Mouse (Mus musculus): ENCODE measurements at regions not wholly inside any gene's neighbourhood (a gene's known extent, or its start where the extent isn't known, plus 50 kb on each side); places are given as distances from the start of the nearest gene placed in this dataset.

DNA sequence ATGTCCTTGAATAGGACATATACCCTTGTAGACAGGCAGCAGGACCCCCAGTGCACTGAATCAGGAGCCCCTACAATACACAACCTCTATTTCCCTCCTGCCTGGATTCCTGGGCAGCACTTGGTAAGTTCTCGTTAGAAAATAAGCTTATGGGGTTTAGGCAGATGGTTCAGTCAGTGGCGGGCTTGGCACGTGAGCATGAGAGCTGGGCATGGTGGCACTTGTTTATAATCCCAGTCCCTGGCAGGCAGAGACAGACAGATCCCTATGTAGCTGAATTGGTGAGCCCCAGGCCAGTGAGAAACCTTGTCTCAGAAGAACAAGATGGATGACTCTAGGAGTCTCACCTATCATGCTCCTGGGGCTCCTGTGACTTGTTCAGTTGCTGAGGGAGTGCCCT is 198.9 kb downstream of the Gadd45g start:
- H3K27me3 ChIP-seq (replicated peaks) = no peaks in the 10 kb centered on the region
- H3K9ac ChIP-seq = no peak overlapping the region
- ATAC-seq (replicated peaks) = no peak
- no peak overlapping the region for H3K4me3 ChIP-seq
- no peak overlapping the region for H3K4me2 ChIP-seq
- no peaks in the 10 kb centered on the region for H3K9me3 ChIP-seq
- H3K4me1 ChIP-seq = peaks cover 27% of the 10 kb centered on the region
- H3K27ac ChIP-seq = 0 out of 2 replicates have a peak overlapping the region, but pooled peaks have one; percentile 25
- no peaks in the 10 kb centered on the region for H3K36me3 ChIP-seq (replicated peaks)
- WGBS = 71% methylated on average over 3 of the region's 3 CpGs

DNA sequence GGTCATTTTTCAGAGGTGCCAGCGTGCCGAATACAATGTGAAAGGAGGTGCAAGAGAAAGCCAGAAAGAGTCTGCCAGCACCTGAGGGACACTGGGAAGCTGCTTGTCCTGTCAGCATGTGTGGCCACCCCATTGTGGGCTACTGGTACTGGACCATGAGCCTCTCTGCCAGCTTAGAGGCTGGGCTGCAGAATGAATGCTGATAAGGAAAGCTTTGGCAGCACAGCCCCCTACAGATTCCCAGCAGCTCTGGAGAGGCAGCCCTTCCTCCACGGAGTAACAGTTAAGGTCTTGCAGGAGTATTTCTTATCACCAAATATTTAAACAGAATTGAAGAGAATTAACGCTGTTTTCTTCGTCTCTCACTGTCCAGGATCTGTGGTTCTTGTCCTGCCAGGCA is 199.5 kb downstream of the Gadd45g start:
- WGBS = 59% methylated on average over 5 of the region's 5 CpGs
- Histone ChIP-seq H3K36me3 (replicated peaks) (no peaks in the 10 kb centered on the region), H3K4me2 (no peak overlapping the region), H3K27ac (0 out of 2 replicates have a peak overlapping the region, but pooled peaks have one; percentile 25), H3K4me3 (no peak overlapping the region), H3K27me3 (replicated peaks) (no peaks in the 10 kb centered on the region), H3K9ac (no peak overlapping the region), H3K4me1 (peaks cover 27% of the 10 kb centered on the region), H3K9me3 (no peaks in the 10 kb centered on the region)
- ATAC-seq (replicated peaks) = no peak

DNA sequence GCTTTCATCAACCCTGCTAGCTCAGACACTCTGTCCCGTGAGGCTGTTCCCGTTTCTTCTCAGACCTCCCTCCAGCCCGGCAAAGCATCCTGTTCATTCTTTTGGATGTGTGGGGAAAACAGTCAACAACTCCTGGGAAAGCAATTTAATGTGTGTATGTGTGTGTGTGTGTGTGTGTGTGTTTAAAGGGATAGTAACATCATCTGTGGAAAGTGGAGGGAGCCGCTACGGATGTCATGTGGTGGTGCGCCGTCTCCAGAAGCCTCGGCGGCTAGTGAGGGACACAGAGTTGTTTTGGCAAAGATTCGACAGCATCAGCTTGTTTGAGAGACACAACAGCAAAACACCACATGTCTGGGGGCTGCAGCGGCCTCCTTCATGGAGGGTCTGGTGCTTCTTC is 200.2 kb downstream of the Gadd45g start:
- WGBS = 64% methylated on average over 11 of the region's 11 CpGs
- H3K27me3 ChIP-seq (replicated peaks) = no peaks in the 10 kb centered on the region
- no peak for ATAC-seq (replicated peaks)
- H3K4me2 ChIP-seq = no peak overlapping the region
- no peak overlapping the region for H3K9ac ChIP-seq
- 0 out of 2 replicates have a peak overlapping the region, but pooled peaks have one; percentile 25 for H3K27ac ChIP-seq
- peaks cover 26% of the 10 kb centered on the region for H3K4me1 ChIP-seq
- no peaks in the 10 kb centered on the region for H3K9me3 ChIP-seq
- no peak overlapping the region for H3K4me3 ChIP-seq
- H3K36me3 ChIP-seq (replicated peaks) = no peaks in the 10 kb centered on the region

DNA sequence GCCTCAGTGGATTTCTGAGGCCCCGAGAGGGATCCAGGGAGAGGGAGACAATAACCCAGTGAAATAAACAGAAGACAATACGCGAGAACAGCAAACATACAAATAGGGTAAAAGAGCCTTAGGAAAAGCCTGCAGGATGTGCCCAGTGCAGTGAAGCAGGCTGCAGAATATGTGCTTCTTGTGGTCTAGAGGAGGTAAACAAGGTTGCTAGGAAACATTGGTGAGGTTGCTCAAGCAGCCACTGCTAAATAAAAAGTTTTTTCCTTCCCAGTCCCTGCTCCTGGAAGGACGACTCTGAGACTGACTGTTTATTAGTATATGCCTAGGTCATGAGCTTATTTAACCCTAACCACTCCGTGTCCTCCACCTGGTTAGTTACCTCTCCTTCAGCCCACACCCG is 201.5 kb downstream of the Gadd45g start:
- no peak overlapping the region for H3K27ac ChIP-seq
- 68% methylated on average over 6 of the region's 6 CpGs for WGBS
- no peaks in the 10 kb centered on the region for H3K36me3 ChIP-seq (replicated peaks)
- no peak overlapping the region for H3K9ac ChIP-seq
- no peaks in the 10 kb centered on the region for H3K27me3 ChIP-seq (replicated peaks)
- H3K4me2 ChIP-seq = no peak overlapping the region
- H3K9me3 ChIP-seq = no peaks in the 10 kb centered on the region
- no peak overlapping the region for H3K4me3 ChIP-seq
- H3K4me1 ChIP-seq = peaks cover 20% of the 10 kb centered on the region
- no peak for ATAC-seq (replicated peaks)

DNA sequence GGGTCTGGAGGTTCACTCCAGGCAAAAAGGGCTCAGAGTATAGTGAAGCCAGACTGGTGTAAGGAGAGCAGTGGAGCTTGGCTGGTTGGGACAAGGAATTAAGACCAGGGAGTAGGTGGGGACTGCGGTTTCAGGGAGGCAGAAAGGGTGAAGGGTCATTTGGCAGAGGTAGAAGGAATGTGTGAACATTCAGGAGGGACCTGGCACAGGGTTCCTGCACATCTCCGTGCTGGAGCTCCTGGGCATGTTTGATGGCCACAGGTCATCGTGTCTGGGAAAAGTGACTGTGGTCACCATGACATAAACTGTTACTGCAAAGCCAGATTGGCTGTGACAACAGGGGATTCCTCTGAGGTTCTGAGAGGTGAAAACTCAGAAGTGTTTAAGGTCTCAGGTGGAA is 202.3 kb downstream of the Gadd45g start:
- Histone ChIP-seq H3K4me2 (no peak overlapping the region), H3K27ac (no peak overlapping the region), H3K4me1 (peaks cover 20% of the 10 kb centered on the region), H3K9me3 (no peaks in the 10 kb centered on the region), H3K9ac (no peak overlapping the region), H3K27me3 (replicated peaks) (no peaks in the 10 kb centered on the region), H3K4me3 (no peak overlapping the region), H3K36me3 (replicated peaks) (no peaks in the 10 kb centered on the region)
- WGBS = 88% methylated on average over 3 of the region's 3 CpGs
- ATAC-seq (replicated peaks) = no peak

DNA sequence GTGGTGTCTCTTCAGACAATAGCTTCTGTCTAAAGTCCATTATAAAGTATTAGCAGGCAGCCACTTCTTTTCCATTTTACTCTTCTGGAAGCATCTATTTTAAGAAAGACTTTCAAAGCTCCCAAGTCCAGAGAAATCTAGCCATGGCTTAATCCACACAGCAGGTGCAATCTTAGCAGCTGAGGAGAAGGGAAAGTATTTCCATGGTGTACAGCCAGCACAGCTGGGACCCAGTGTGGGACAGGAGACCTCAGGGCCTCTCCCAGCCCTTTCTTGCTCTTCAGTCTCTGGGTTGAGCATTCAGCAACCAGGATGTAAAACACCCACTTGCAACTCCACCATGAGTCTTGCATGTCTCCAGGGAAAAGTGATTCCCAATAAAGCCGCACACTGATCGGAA is 202.8 kb downstream of the Gadd45g start:
- Histone ChIP-seq H3K4me3 (no peak overlapping the region), H3K36me3 (replicated peaks) (no peaks in the 10 kb centered on the region), H3K4me1 (peaks cover 20% of the 10 kb centered on the region), H3K27ac (no peak overlapping the region), H3K27me3 (replicated peaks) (no peaks in the 10 kb centered on the region), H3K4me2 (no peak overlapping the region), H3K9ac (no peak overlapping the region), H3K9me3 (no peaks in the 10 kb centered on the region)
- ATAC-seq (replicated peaks) = no peak
- WGBS = 97% methylated on average over 2 of the region's 2 CpGs

DNA sequence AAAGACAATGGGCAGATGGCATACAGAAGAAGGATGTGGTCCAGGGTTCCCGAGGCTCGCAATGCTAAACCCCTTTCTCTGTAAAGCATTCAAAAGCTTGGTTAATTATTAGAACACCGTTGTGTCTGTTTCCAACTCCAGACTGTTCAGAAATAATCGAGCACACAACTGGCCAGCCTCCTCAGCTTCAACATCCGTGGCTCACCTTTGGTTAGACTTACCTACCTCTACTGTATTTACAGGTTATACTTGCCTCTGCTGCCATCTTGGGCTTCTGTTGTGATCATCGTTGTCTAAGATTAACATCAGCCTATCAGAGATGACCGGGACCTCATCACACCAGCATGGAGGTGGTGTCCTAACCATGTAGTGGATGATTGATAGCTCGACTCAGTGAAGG is 209.3 kb downstream of the Gadd45g start:
- H3K36me3 ChIP-seq (replicated peaks) = no peaks in the 10 kb centered on the region
- ATAC-seq (replicated peaks) = no peak
- H3K27ac ChIP-seq = no peak overlapping the region
- H3K9ac ChIP-seq = no peak overlapping the region
- no peak overlapping the region for H3K4me3 ChIP-seq
- H3K4me2 ChIP-seq = no peak overlapping the region
- H3K27me3 ChIP-seq (replicated peaks) = no peaks in the 10 kb centered on the region
- 93% methylated on average over 8 of the region's 8 CpGs for WGBS
- no peaks in the 10 kb centered on the region for H3K9me3 ChIP-seq
- H3K4me1 ChIP-seq = no peaks in the 10 kb centered on the region

DNA sequence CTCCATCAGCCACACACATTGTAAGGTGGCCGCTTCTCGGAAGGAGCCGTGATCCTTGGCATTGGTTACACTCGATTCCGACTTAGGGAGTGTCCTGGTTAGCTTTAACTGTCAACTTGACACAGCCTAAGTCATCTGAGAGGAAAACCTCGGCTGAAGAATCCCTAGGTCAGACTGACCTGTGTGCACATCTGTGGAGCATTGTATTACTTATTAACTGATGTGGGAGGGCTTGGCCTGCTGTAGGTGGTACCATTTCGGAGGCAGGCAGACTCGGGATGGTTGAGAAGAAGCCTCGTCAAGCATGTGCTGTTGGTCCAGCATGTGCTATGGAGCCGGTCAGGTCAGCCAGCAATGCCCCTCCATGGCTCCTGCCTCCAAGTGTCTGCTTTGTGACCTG is 211.0 kb downstream of the Gadd45g start:
- no peak overlapping the region for H3K9ac ChIP-seq
- 89% methylated on average over 10 of the region's 10 CpGs for WGBS

DNA sequence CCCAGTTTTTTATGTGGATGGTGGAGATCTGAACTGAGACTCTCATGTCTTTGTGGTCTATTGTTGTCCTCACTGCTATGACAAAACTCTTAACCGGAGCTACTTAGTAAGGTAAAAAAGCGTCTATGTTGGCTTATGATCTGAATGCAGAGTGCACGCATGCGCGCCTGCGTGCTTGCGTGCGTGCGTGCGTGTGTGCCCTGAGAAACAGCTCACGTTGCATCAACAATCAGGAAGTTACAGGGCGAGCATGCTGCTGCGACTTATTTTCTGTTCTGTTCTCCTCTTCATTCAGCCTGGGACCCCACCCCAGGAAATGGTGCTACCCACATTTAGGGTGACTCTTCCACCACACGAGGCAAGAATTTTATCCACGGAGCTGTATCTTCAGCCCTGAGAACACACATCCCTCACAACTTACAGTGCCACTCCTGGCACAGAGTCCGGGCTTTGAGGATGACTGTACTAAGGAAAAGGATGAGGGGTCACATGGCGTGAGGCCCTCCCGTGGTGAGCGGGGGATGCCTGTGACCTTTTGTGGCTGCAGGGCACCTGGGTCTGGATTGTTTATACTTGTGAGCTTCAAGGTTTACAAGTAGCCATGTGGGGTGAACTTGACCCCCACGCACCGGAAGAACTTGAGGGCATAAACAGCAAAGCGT is 213.4 kb downstream of the Gadd45g start:
- Histone ChIP-seq H3K4me2 (no peak overlapping the region), H3K4me3 (no peak overlapping the region), H3K9ac (no peak overlapping the region), H3K36me3 (replicated peaks) (no peaks in the 10 kb centered on the region), H3K27ac (no peak overlapping the region), H3K27me3 (replicated peaks) (no peaks in the 10 kb centered on the region), H3K4me1 (no peaks in the 10 kb centered on the region), H3K9me3 (no peaks in the 10 kb centered on the region)
- ATAC-seq (replicated peaks) = no peak
- WGBS = 85% methylated on average over 22 of the region's 22 CpGs

More for the DNA sequence above, 211.0 kb downstream of the Gadd45g start:
- Histone ChIP-seq H3K36me3 (replicated peaks) (no peaks in the 10 kb centered on the region), H3K4me3 (no peak overlapping the region), H3K4me2 (no peak overlapping the region), H3K27me3 (replicated peaks) (no peaks in the 10 kb centered on the region), H3K27ac (no peak overlapping the region), H3K9me3 (no peaks in the 10 kb centered on the region), H3K4me1 (no peaks in the 10 kb centered on the region)
- ATAC-seq (replicated peaks) = no peak

DNA sequence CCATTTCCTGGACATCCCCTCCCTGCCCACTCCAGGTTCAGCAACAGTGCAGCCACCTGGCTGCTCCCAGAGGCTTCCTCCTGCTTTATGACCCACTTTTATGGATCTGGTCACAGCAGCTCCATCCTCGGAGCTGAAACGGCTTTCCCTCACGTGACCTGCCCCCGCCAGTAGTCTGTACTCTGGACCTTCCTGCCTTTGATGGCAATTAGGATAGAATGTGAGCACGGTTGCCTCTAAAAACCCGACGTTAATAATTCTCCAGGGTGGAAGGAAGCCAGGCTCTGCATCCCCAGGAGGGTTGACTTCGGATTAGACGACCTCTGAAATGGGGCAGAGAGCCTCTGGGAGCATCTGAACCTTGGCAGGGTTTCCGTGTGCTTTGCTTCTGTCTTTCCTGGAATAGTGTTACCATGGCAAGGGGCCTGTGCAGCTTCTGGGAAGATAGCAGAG is 214.0 kb downstream of the Gadd45g start:
- no peaks in the 10 kb centered on the region for H3K27me3 ChIP-seq (replicated peaks)
- no peaks in the 10 kb centered on the region for H3K36me3 ChIP-seq (replicated peaks)
- H3K4me3 ChIP-seq = no peak overlapping the region
- no peak overlapping the region for H3K27ac ChIP-seq
- no peaks in the 10 kb centered on the region for H3K4me1 ChIP-seq
- no peaks in the 10 kb centered on the region for H3K9me3 ChIP-seq
- WGBS = 53% methylated on average over 10 of the region's 10 CpGs
- no peak overlapping the region for H3K4me2 ChIP-seq
- H3K9ac ChIP-seq = no peak overlapping the region
- ATAC-seq (replicated peaks) = no peak

DNA sequence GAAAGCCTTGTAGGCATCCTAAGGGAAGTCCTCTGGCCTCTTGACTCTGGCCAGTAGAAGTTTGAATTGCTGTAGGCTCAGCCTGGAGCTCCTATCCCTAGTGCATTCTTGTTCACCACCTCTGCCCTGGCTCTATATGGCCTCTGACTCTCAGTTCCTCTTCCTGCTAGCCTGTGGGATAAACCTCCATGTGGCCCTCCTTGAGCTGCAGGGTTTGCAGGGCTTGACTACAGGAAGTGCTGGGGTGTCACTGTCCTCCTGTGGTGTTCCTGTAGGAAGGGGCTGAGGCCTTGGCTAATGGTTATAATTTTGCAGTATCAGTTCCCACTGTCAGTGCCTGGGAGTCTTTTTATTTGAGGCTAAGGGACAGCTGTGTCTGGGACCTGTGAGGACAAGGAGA is 215.0 kb downstream of the Gadd45g start:
- no peak overlapping the region for H3K4me3 ChIP-seq
- no peak overlapping the region for H3K4me2 ChIP-seq
- no peak overlapping the region for H3K9ac ChIP-seq
- H3K9me3 ChIP-seq = no peaks in the 10 kb centered on the region
- H3K4me1 ChIP-seq = no peaks in the 10 kb centered on the region
- no peaks in the 10 kb centered on the region for H3K27me3 ChIP-seq (replicated peaks)
- no peak for ATAC-seq (replicated peaks)
- H3K36me3 ChIP-seq (replicated peaks) = no peaks in the 10 kb centered on the region
- no peak overlapping the region for H3K27ac ChIP-seq

DNA sequence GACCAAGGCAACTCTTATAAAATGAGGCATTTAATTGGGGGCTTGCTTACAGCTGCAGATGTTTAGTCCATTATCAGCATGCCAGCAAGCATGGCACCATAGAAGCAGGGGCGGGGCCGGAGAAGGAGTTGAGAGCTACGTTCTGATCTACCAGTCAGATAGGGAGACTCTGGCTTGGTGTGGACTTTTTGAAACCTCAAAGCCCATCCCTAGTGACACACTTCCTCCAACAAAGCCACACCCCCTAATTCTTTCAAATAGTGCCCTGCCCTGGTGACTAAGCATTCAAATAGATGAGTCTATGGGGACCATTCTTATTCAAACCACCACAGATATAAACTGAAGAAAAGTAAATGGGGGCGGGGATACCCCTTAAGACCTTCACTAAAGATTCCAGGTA is 215.4 kb downstream of the Gadd45g start:
- H3K9ac ChIP-seq = no peak overlapping the region
- H3K4me1 ChIP-seq = no peaks in the 10 kb centered on the region
- H3K9me3 ChIP-seq = no peaks in the 10 kb centered on the region
- H3K27me3 ChIP-seq (replicated peaks) = no peaks in the 10 kb centered on the region
- H3K36me3 ChIP-seq (replicated peaks) = no peaks in the 10 kb centered on the region
- no peak overlapping the region for H3K4me3 ChIP-seq
- 92% methylated on average over 4 of the region's 4 CpGs for whole genome bisulfite sequencing
- ATAC-seq (replicated peaks) = no peak
- no peak overlapping the region for H3K27ac ChIP-seq
- no peak overlapping the region for H3K4me2 ChIP-seq

DNA sequence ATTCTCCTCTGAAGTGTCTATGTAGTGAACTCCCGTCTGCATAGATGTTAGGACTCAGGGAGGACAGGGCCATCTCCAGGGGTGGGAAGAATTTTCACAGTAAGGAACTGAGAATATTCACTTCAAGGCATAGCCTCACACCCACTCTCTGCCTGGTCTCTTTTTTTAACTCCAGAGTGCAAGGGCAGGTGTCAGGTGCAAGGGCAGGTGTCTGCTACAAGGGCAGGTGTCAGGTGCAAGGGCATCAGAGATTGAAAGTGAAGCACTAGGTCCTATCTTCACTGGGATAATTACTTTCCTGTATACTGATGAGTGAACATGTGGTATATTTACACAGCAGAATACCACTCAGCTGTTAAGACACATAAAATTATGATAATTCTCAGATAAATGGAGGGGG is 216.1 kb downstream of the Gadd45g start:
- H3K4me3 ChIP-seq = no peak overlapping the region
- no peaks in the 10 kb centered on the region for H3K36me3 ChIP-seq (replicated peaks)
- no peaks in the 10 kb centered on the region for H3K4me1 ChIP-seq
- H3K27me3 ChIP-seq (replicated peaks) = no peaks in the 10 kb centered on the region
- no peak overlapping the region for H3K9ac ChIP-seq
- no peak overlapping the region for H3K4me2 ChIP-seq
- no peak overlapping the region for H3K27ac ChIP-seq
- 85% methylated on average over 1 of the region's 1 CpGs for WGBS
- H3K9me3 ChIP-seq = no peaks in the 10 kb centered on the region
- no peak for ATAC-seq (replicated peaks)

Measured in midbrain, embryonic 15.5 days (tissue).